Mouse (Mus musculus) right cerebral cortex, postnatal 4 days (tissue): ENCODE measurements around the gene Agr3.

ENCODE experiments used
- DNase-seq: peaks from one replicate; pipeline ENCODE4 v3.0.0-alpha.2; 2022

The Agr3 gene

GRCm38 (mm10) chr12:35925402-35925801 is at the start of gene Agr3:
Gene Agr3, plus strand, starts transcription at chr12:35925620.
- DNase-seq: no peak

GRCm38 (mm10) chr12:35884892-35885558 is 40.4 kb upstream of the Agr3 start:
- peak; percentile 19 for DNase-seq

GRCm38 (mm10) chr12:35889383-35889782 is 36.0 kb upstream of the Agr3 start:
- DNase-seq: no peak

GRCm38 (mm10) chr12:35890756-35891155 is 34.7 kb upstream of the Agr3 start:
- DNase-seq: no peak

GRCm38 (mm10) chr12:35894304-35894900 is 31.0 kb upstream of the Agr3 start:
- no peak for DNase-seq

- DNase-seq: peak; percentile 84
These were observed 29.3 kb upstream of the Agr3 start for GRCm38 (mm10) chr12:35895875-35896763.

GRCm38 (mm10) chr12:35896764-35897282 is 28.6 kb upstream of the Agr3 start:
- no peak for DNase-seq

- DNase-seq: no peak
These were observed 14.8 kb upstream of the Agr3 start for GRCm38 (mm10) chr12:35910632-35911031.

- no peak for DNase-seq
These were observed 9.6 kb upstream of the Agr3 start for GRCm38 (mm10) chr12:35915813-35916212.

GRCm38 (mm10) chr12:35916467-35916866 is 9.0 kb upstream of the Agr3 start:
- DNase-seq: no peak

- no peak for DNase-seq
These were observed 7.4 kb upstream of the Agr3 start for GRCm38 (mm10) chr12:35918031-35918430.

- DNase-seq: no peak
These were observed 2.4 kb downstream of the Agr3 start for GRCm38 (mm10) chr12:35927804-35928203.

- no peak for DNase-seq
These were observed 7.4 kb downstream of the Agr3 start for GRCm38 (mm10) chr12:35932816-35933215.

- DNase-seq: no peak
These were observed 26.3 kb downstream of the Agr3 start for GRCm38 (mm10) chr12:35951757-35952156.

GRCm38 (mm10) chr12:35957235-35957634 is 31.8 kb downstream of the Agr3 start:
- no peak for DNase-seq

- no peak for DNase-seq
These were observed 40.8 kb downstream of the Agr3 start for GRCm38 (mm10) chr12:35966098-35966767.

- no peak for DNase-seq
These were observed 41.3 kb downstream of the Agr3 start for GRCm38 (mm10) chr12:35966768-35967141.

GRCm38 (mm10) chr12:35975898-35976297 is 50.5 kb downstream of the Agr3 start:
- no peak for DNase-seq

- no peak for DNase-seq
These were observed 52.3 kb downstream of the Agr3 start for GRCm38 (mm10) chr12:35977633-35978246.

GRCm38 (mm10) chr12:35979625-35980024 is 54.2 kb downstream of the Agr3 start:
- DNase-seq: no peak

GRCm38 (mm10) chr12:35981732-35982360 is 56.4 kb downstream of the Agr3 start:
- no peak for DNase-seq

GRCm38 (mm10) chr12:35983472-35983871 is 58.1 kb downstream of the Agr3 start:
- no peak for DNase-seq
